Mouse (Mus musculus): ENCODE data around the gene Isl2.

- TF ChIP-seq MAX (IDR thresholded peaks at IDR 0.05; ENCODE audit: low read length): no peak
- TF ChIP-seq CTCF (conservative IDR thresholded peaks at IDR 0.05 in 1 of 2, IDR thresholded peaks at IDR 0.05 in 1 of 2; ENCODE audit: low read depth in 2 of 2, low read length in 2 of 2): no peak
Measured at GRCm38 (mm10) chr9:55507922-55508321, 30.6 kb upstream of the Isl2 start.

Measured in CH12.LX (cell line).